Mouse (Mus musculus) E14TG2a.4 (cell line): ENCODE measurements around the gene Btc.

Experiments
- H3K27me3 ChIP-seq: 2 replicates; pipeline ENCODE4 v1.6.1; 2014; ENCODE audit warnings: low read length, control low read depth; ENCODE audit not compliant: insufficient read depth
- H3K36me3 ChIP-seq: 2 replicates; pipeline ENCODE4 v1.6.1; 2014; ENCODE audit warnings: low read length, control low read depth; ENCODE audit not compliant: insufficient read depth
- H3K4me1 ChIP-seq: replicated peaks from 2 replicates; pipeline ENCODE4 v1.6.1; 2014; ENCODE audit warnings: low read depth, low read length, control low read depth
- H3K4me3 ChIP-seq: replicated peaks from 2 replicates; pipeline ENCODE4 v1.5.1; 2014; ENCODE audit warnings: mild to moderate bottlenecking, low read length
- H3K9me3 ChIP-seq: 2 replicates; pipeline ENCODE4 v1.6.1; 2014; ENCODE audit warnings: low read length, control low read depth
- CTCF ChIP-seq: conservative IDR thresholded peaks from 2 replicates; pipeline ENCODE4 v1.5.1; 2014; ENCODE audit warnings: low read length
- NANOG ChIP-seq: IDR thresholded peaks from 2 replicates; pipeline ENCODE4 v1.6.1; 2014; ENCODE audit warnings: borderline replicate concordance, low read length, mixed read lengths
- POU5F1 ChIP-seq: IDR thresholded peaks from 2 replicates; pipeline ENCODE4 v1.6.1; 2014; ENCODE audit warnings: low read length, borderline replicate concordance

Btc gene

DNA sequence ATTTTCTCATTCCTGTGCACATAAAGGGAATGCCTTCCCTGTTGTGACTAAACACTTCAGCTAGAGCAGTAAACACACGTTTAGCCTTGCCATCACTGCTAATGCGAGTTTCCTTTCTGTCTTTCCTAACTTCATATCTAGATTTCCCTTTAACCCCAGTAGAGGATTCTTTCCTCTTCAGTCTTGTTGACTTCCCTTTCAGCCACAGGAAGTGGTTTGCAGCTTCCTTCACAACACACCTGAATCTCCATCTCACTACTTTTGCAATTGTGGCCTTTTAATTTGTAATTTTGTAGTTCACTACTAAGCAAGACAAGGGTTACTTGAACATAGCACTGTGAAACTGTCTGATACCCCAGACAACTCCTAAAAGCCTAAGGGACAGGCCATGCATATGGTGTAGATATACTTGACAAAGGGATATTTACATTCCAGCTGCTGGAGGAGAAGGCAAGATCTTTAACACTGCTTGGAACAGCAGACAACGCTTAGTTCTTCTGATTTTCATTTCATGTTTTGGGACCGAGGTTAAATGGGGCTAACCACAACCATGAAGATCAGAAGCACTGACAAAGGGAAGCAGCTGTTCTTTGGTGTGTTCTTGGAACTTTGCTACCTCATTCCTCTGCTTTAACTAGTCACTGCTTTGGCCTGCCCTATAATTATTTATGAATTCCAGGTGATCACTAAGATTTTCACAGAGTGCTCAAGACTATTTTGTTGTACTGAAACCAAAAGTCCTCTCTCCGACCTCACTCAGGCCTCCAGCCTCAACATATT lies 60.6 kb downstream of the Btc start:
- no peaks in the 10 kb centered on the region for H3K4me1 ChIP-seq
- no peak overlapping the region for H3K4me3 ChIP-seq
- no peaks in the 10 kb centered on the region for H3K36me3 ChIP-seq
- H3K27me3 ChIP-seq: no peaks in the 10 kb centered on the region
- TF ChIP-seq NANOG (no peak), CTCF (no peak), POU5F1 (no peak)
- H3K9me3 ChIP-seq: no peaks in the 10 kb centered on the region

DNA sequence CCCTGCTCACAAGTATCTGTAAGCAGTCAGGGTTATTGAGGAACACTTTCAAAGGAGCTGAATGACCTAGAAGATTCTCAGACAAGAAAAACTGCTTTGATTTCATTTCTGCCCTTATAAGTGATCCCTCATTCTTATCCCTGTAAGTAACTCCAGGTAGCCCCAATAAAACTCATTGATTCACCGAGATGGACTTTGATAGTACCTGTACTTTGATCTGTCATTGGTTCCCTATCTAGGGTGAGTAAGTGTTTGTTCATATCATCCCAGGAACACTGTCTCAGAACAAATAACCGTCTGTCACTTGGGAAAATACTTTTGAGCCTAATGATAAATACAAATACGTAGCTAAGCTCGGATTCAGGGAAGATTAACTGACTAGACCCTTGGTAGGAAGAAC lies 68.6 kb downstream of the Btc start:
- H3K4me1 ChIP-seq: no peaks in the 10 kb centered on the region
- no peak overlapping the region for H3K4me3 ChIP-seq
- peaks cover 6% of the 10 kb centered on the region; the same call in 1 of the 2 replicates for H3K9me3 ChIP-seq
- H3K36me3 ChIP-seq: no peaks in the 10 kb centered on the region
- H3K27me3 ChIP-seq: no peaks in the 10 kb centered on the region
- TF ChIP-seq CTCF (no peak), NANOG (no peak), POU5F1 (no peak)

DNA sequence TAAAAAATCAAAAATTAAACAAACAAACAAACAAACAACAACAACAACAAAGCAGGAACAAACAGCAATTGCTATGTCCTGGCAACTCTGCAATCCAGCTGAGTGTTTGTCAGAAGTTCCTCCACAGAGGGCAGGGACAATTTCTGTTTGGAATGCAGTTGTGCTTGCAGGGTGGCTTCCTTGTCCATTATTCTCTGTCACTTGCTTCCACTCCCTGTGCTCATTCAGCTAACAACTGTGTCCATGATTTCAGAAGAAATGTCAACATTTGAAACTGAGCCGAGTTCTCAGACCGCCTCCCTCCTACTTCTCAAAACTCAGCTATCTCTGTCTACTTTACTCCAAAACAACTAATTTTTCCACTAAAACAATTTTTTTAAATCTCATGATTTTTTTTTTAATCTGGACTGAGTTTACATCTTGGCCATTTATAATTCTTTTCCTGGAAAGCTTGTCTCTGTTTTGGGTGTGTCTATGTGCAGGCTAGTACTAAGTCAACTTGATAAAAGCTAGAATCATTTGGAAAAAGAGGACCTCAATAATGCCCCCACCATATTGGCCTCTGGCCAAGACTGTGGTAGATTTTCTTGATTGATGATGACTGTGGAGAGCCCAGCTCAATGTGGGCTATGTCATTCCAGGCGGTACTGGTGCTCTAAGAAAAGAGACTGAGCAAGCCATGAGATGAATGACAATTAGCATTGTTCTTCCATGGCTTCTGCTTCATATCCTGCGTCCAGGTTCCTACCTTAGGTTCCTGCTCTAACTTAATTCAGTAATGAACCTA lies 70.5 kb downstream of the Btc start:
- TF ChIP-seq POU5F1: no peak
- H3K27me3 ChIP-seq: no peaks in the 10 kb centered on the region
- H3K4me3 ChIP-seq: no peak overlapping the region
- peaks cover 13% of the 10 kb centered on the region; the same call in 1 of the 2 replicates for H3K9me3 ChIP-seq
- no peaks in the 10 kb centered on the region for H3K36me3 ChIP-seq
- H3K4me1 ChIP-seq: no peaks in the 10 kb centered on the region

GRCm38 (mm10) chr5:91321840-91322239 lies 81.0 kb downstream of the Btc start:
- H3K4me3 ChIP-seq: no peak overlapping the region
- no peaks in the 10 kb centered on the region for H3K36me3 ChIP-seq
- TF ChIP-seq POU5F1 (no peak), NANOG (no peak), CTCF (no peak)
- no peaks in the 10 kb centered on the region for H3K4me1 ChIP-seq
- peaks cover under 1% of the 10 kb centered on the region; the same call in 1 of the 2 replicates for H3K9me3 ChIP-seq
- no peaks in the 10 kb centered on the region for H3K27me3 ChIP-seq

DNA sequence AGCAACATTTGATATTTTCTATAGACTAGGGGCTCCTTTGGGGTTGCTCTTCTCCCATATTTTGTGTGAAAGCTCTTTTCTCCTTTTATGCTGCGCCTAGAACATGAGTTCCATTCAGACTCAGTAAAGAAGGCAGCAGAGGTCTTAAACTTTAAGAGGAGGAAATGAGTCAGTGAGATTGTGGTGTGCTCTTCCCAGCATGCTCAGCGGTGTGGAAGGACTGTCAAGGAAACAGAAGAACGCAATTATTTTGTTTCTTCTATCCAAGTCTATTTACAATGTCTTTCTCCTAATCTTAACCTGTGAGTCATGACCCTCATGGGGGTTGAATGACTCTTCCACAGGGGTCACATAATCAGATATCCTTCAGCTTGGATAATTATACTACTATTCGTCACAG lies 82.4 kb downstream of the Btc start:
- Histone ChIP-seq H3K4me1 (no peaks in the 10 kb centered on the region), H3K36me3 (no peaks in the 10 kb centered on the region), H3K4me3 (no peak overlapping the region), H3K27me3 (no peaks in the 10 kb centered on the region), H3K9me3 (no peaks in the 10 kb centered on the region)
- TF ChIP-seq NANOG: no peak
- TF ChIP-seq CTCF: no peak
- no peak for TF ChIP-seq POU5F1

GRCm38 (mm10) chr5:91313971-91314370 lies 88.8 kb downstream of the Btc start:
- no peak overlapping the region for H3K4me3 ChIP-seq
- no peaks in the 10 kb centered on the region for H3K4me1 ChIP-seq
- no peak for TF ChIP-seq POU5F1
- no peak for TF ChIP-seq CTCF
- no peak for TF ChIP-seq NANOG
- no peaks in the 10 kb centered on the region for H3K9me3 ChIP-seq
- no peaks in the 10 kb centered on the region for H3K36me3 ChIP-seq
- no peaks in the 10 kb centered on the region for H3K27me3 ChIP-seq

DNA sequence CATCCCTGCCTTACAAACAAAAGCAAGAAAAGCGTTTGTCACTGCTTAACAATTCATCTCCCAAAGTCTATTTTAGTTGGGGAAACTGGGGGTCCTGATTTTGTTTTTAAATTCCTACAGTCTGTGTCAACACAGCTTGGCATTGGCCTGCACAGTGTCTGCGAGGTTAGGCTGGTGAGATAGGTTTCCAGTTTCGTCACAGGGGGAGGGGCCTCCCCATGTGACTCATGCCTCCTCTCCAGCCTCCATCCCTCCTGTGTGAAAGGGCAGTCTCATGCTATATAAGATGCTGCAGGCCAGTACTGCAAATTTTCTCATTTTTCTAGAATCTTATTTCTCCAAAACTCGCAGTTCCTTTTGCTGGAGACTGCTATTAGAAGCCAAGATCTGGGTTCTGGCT lies 91.0 kb downstream of the Btc start:
- Histone ChIP-seq H3K4me1 (no peaks in the 10 kb centered on the region), H3K4me3 (no peak overlapping the region), H3K36me3 (no peaks in the 10 kb centered on the region), H3K27me3 (no peaks in the 10 kb centered on the region), H3K9me3 (peaks cover 10% of the 10 kb centered on the region)
- TF ChIP-seq NANOG (no peak), POU5F1 (no peak), CTCF (no peak)

DNA sequence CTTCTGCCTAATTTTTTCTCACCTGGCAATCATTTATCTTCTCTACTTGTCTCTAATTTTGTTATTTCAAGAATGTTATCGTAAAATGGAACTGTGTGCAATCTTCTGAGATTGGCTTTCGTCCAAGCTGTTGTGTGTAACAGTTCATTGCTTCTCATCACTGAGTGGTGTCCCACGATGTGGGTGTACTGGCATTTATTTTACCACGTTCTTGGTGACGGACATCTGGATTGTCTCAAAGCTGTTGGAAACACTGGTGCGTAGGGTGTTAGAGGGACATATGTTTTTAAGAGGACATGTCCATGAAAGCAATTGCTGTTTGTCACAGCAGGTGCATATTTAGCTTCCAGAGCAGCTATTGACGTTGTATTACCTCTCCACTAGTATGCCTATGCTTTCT lies 94.2 kb downstream of the Btc start:
- H3K4me3 ChIP-seq: no peak overlapping the region

More for the DNA sequence above, 94.2 kb downstream of the Btc start:
- H3K36me3 ChIP-seq: no peaks in the 10 kb centered on the region
- H3K4me1 ChIP-seq: no peaks in the 10 kb centered on the region
- H3K27me3 ChIP-seq: no peaks in the 10 kb centered on the region
- peaks cover 10% of the 10 kb centered on the region for H3K9me3 ChIP-seq
- TF ChIP-seq POU5F1: no peak
- no peak for TF ChIP-seq CTCF
- TF ChIP-seq NANOG: no peak
